Mouse (Mus musculus) brain, embryonic 14.5 days (tissue): Measurements from ENCODE around the gene Stxbp3. TPM values are rescaled to one million over a fixed set of nuclear protein-coding genes. Genes with fewer than 3 reads are reported as not detected.
"Not testable (repeated sequence)": the region's sequence is repeated elsewhere in the genome, so short reads cannot be mapped to it uniquely, and the experiment has no call there.

Experiments
- DNase-seq: peaks from one replicate; pipeline ENCODE4 v3.0.0-alpha.2; 2011; ENCODE audit warnings: low read depth
- CTCF ChIP-seq: fragments of 200-500 bp; IDR thresholded peaks from 2 replicates; pipeline ENCODE4 v1.5.1; 2012; ENCODE audit warnings: inconsistent platforms, mild to moderate bottlenecking, moderate library complexity, borderline replicate concordance; ENCODE audit not compliant: insufficient read depth, insufficient read length; ENCODE audit errors: extremely low read depth
- POLR2A ChIP-seq: fragments of 200-500 bp; IDR thresholded peaks from 2 replicates; pipeline ENCODE4 v1.6.1; 2012; ENCODE audit warnings: mild to moderate bottlenecking, inconsistent platforms, borderline replicate concordance; ENCODE audit not compliant: poor library complexity, insufficient read depth, insufficient read length, severe bottlenecking; ENCODE audit errors: extremely low read depth
- polyA plus RNA-seq: library from polyadenylated mRNA; depleted of rRNA; stranded (reverse); fragments of >200 nt; gene quantifications from 2 replicates; pipeline ENCODE4 v1.2.3, GENCODE M21; 2012

The Stxbp3 gene
- polyA plus RNA-seq, 1 experiment = 11.8 TPM

DNA sequence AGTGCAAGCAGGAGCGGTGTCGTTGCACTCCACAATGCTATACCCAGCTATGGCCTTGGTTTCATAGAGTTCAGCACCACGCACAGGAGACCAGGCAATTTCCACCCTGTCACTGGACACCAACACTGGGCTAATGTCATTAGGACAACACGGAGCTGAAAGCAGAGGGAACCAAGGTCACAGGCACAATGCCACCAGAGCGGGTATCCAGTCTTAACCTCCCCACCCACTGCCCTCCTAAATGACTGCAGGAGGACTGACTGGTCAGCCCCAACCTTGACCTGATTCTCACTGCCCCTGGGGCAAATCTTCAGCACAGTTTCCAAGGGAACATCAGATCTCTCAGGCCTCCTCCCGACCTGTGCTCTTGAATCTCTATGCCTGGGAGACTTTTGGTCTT, 30.3 kb upstream of the Stxbp3 start:
- no peak for DNase-seq
- no peak for TF ChIP-seq POLR2A
- no peak for TF ChIP-seq CTCF

DNA sequence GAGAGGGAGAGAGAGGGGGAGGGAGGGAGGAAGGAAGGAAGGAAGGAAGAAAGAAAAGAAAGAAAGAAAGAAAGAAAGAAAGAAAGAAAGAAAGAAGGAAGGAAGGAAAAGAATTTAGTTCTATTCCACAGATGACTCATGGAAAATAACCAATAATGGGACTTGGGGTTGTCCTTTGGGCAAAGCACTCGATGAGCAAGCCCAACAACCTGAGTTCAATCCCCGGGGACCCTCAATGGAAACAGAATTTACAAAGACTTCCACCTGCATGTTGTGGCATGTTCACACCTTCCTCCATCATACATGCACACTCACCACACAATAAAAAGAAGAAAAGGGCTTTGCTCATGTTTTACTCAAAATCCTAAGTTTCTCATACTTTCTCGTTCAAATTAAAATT, 27.1 kb upstream of the Stxbp3 start:
- no peak for DNase-seq
- TF ChIP-seq CTCF (no peak), POLR2A (no peak)

DNA sequence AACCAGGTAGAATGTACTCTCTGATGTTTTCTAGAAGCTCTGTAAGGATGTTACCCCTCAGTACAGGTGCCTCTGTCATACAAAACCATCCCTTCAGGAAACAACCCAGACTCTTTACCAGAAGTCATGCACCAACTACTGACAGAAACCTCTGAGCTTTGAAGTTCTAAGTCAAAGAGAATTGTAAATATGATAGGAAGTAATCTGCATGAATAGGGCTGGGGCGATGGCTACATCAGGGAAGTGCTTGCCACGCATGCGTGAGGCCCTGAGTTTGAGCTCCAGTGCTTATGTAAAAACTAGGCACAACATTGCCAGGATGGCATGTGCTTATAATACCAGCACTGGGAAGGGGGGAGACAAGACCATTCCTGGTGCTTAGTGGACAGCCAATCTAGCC, 25.4 kb upstream of the Stxbp3 start:
- no peak for DNase-seq
- TF ChIP-seq CTCF (no peak), POLR2A (no peak)

DNA sequence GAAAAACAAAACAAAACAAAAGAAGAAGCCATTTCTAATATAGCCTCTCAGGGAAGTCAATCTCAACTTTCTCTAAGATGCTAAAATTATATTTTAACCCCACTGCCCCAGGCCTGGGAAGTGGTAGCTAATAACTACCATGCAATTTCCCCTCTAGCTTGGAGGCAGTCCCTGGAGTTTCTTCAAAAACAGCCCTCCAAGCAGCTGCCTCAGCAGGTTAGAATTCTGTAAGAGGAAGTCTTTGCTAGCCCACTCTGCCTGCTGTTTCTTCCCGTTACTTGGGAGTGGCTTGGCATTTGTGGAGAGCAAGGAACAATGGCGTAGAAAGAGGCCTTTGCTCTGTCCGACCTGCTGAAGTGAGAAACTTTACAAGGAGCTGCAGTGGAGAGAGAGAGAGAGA, 24.8 kb upstream of the Stxbp3 start:
- no peak for TF ChIP-seq CTCF
- no peak for DNase-seq

DNA sequence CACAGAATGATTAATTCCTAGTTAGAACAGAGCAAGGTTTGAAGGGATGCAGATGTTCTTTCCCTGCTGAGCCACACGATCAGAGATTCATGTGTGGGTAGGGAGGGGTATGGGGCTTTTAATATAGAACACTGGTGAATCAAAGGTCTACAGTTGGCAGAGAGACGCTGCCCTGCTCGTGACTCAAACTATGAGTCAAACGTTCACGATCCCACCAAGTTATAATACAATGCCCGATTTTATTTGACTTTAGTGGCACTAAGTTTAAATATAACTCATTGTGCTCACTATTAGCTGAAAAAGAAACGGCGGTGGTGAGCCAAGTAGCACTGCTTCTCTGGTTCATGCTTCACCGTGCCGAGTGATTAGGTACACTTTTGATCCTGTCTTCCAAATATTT, 22.8 kb upstream of the Stxbp3 start:
- no peak for TF ChIP-seq POLR2A
- no peak for TF ChIP-seq CTCF
- DNase-seq = no peak

DNA sequence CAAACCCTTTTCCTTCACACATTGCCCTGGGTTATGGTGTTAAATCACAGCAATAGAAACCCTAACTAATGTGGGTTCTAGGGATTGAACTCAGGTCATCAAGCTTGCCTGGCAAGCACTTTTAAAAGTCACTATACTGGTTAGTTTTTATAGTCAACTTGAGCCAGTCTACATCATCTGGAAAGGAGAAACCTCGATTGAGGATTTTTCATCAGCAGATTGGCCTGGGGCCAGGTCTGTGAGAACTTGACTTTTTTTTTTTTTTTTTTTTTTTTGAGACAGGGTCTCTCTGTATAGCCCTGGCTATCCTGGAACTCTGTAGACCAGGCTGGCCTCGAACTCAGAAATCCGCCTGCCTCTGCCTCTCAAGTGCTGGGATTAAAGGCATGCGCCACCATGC, 22.0 kb upstream of the Stxbp3 start:
- DNase-seq = not testable (repeated sequence)

DNA sequence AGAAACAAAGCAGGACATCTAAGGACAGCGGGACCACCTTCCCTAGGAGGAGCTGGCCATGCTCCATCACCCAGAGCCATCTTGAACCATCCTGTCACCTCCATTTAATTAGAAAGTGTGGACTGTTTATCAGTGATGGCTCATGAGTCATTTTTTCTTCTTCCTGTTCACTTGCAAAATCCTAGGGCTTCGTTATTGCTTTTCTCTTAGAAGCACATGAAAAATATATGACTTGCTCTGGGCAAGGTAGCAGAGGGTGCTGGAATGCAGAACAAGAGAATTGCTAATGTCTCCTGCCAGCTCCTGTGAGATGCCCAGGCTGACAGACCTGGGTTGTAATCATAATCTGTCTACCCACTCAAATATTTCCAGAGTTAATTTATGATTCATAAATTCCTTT, 20.5 kb upstream of the Stxbp3 start:
- peak; percentile 22 for DNase-seq
- TF ChIP-seq POLR2A = no peak
- TF ChIP-seq CTCF = no peak

DNA sequence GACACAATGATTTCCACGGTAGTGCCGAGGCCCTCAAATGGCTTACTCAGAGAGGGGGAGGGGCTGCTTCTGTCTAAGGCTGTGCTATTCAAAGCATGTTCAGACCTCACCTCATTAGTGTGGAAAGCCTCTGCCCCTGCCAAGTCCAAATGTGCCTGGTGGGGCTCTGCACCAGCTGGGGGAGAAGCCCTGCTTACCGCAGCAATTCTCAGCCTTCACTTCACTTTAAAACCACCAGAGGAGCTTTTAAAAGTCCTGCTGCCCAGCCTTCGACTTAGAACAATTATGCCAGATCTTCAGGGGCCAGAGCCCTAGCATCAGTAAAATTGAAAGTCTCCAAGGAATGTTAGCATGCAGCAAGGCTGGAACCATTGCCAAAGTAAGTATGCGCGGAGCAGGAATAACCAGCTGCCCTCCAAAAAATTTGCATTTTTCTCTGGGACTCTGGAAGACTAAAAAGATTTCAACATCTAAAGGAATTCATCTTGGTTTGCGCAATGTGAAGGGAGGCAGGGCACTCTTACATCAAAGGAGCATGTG, 18.0 kb upstream of the Stxbp3 start:
- TF ChIP-seq POLR2A = no peak
- no peak for TF ChIP-seq CTCF
- peak; percentile 96 for DNase-seq

DNA sequence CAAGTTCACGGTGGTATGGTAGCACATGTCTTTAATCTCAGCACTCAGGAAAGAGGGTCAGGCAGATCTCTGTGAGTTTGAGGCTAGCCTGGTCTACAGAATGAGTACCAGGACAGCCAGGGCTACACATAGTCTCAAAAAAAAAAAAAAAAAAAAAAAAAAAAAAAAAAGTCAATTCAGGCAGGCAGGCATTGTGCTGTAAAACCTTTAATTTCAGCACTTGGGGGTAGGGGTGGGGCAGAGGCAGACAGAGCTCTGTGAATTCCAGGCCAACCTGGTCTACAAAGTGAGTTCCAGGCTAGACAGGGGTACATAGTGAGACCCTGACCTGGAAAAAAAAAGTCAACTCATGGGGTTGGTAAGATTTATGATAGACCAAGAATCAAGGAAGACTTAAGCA, 17.4 kb upstream of the Stxbp3 start:
- TF ChIP-seq CTCF (no peak), POLR2A (no peak)
- no peak for DNase-seq

DNA sequence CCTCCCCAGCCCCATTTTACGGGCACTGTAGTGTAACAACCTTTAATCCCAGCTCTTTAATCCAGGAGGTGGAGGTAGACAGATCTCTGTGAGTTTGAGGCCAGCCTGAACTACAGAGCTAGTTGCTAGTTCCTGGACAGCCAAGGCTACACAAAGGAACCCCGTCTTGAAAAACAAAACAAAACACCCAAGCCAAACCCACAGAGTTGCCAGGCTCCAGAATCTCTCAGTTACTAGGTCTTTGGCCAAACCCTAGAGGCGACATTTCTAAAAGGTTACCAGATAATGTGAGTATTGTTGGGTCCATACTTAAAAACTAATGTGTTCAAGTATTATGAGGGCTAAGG, 16.8 kb upstream of the Stxbp3 start:
- TF ChIP-seq POLR2A (no peak), CTCF (no peak)
- no peak for DNase-seq

DNA sequence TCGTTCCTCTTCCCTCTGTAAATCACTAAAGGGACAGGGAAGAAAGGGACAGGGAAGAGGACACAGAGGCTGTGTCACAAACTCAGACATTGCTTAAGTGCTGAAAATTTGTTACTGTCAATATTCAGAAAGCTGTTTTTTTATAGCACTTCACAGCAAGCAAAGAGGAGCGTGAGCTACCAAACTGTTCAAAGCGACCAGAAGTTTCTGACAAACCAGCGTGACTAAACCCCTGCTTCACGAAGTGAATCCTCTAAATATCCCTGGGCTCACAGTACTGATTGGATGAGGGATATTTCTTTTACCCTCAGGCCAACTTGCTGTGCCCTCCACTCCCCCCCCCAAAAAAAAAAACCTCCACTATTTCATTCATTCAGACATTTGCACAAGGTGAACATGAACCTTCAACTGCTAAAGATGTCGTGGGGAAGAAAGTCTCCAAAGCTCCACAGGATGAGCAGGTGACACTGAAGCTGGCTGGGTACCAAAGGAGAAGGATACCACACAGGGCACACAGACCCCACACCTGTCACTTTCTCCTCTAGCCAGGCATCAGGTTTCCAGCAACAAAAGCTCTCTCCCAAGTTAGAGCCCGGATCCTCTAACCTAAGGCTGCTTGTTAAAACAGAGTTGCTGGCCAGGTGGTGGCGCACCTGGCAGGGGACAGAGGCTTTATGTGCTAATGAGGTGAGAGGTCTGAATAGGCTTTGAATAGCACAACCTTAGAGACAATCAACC, 16.2 kb upstream of the Stxbp3 start:
- TF ChIP-seq CTCF (no peak), POLR2A (no peak)
- peak; percentile 25 for DNase-seq

DNA sequence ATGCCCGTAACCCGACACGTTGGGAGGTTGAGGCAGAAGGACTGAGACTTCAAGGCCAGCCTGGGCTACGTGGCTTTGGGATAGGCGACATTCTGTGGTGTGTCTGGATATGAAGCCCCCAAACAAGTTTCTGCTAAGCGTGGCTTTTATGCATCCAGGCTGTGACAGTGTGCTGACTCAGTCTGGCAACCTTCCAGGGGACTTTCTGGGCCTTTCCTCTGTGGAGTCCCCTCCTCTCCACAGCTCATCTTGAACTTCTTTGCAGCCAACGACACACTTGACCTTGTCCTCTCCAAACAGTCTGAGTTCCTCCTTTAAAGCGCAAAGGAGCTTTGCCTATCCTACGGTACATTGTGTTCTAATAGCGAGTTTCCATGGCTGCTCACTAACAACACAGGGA, 15.5 kb upstream of the Stxbp3 start:
- TF ChIP-seq CTCF = no peak
- TF ChIP-seq POLR2A = no peak
- peak; percentile 62 for DNase-seq

DNA sequence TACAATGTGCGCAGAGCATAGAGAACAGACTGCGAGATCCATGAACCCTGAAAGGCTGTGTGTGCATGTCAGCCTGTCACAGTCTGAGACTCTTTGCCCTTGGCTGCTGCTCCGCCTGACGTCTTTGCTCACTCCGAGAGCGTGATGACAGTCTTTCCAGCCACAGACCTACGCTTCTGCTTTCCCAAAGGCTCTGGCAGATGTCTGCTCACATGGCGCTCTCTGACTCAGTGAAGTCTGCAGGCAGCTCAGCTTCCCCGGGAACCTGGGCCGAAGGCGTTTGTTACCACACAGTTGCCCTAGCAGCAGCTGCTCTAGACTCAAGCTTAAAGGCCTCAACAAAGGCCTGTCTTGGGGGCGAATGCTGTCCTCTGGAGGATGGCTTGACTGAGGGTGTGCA, 15.0 kb upstream of the Stxbp3 start:
- no peak for TF ChIP-seq CTCF
- DNase-seq = peak; percentile 80

DNA sequence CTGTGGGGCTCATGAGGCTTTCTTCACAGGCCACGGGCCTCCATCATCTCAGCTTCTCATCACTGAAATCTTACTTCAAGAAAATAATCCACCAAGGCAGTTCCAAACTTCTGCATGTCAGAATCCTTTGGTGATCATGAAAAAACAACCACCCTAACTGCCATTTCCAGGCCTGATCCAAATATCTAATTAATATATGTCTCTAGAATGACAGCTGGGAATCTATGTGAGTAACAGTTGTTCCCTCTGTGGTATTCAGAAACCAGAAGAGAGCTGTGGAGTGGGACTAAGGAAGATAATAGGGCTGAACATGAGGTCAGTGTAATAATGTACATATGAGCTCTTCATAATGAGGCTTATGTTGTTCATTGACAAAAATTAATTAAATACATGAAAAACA, 12.9 kb upstream of the Stxbp3 start:
- TF ChIP-seq CTCF = no peak
- no peak for TF ChIP-seq POLR2A
- DNase-seq = no peak
